Mouse (Mus musculus) Patski (cell line): ENCODE measurements around the gene Lrrc49. TPM values are rescaled to one million over a fixed set of nuclear protein-coding genes. Genes with fewer than 3 reads are reported as not detected.

ENCODE experiments used
- ATAC-seq: fragments of 100-300 bp; one replicate; pipeline ENCODE4 v1.8.0; 2021
- CTCF ChIA-PET: fragments of 350-600 bp; sonication (Branson Sonifier 250); formaldehyde crosslinking; loops from one replicate; lab custom pipeline; 2022; ENCODE audit warnings: inconsistent platforms; lab: Charles Lee
- POLR2A ChIA-PET: fragments of 350-600 bp; sonication (Branson Sonifier 250); formaldehyde crosslinking; loops from one replicate; lab custom pipeline; 2022; ENCODE audit warnings: antibody characterized with exemption, inconsistent platforms; lab: Charles Lee
- DNase-seq: peaks from one replicate; pipeline ENCODE4 v3.0.0-alpha.2; 2011; ENCODE audit warnings: low read depth, low spot score
- H3K27me3 ChIP-seq: fragments of 371-371 bp; one replicate; pipeline ENCODE4 v1.5.1; 2021
- CTCF ChIP-seq: fragments of 100-300 bp; IDR thresholded peaks from one replicate; pipeline ENCODE4 v1.5.1; 2021
- in situ Hi-C: fragments of 300-500 bp; cut with MboI; formaldehyde crosslinking; loops from 3 replicates; pipeline ENCODE4 v1.11.1; 2018; ENCODE audit warnings: low pct_unique_long_range_greater_than_20kb, mixed read lengths
- polyA plus RNA-seq: library from polyadenylated mRNA; unstranded; gene quantifications from one replicate; pipeline ENCODE4 v1.2.3, GENCODE M21; 2021

Lrrc49 gene
- polyA plus RNA-seq, 1 experiment from 2014 or later: 22.7 TPM

- no peaks in the 10 kb centered on the region for H3K27me3 ChIP-seq
- ChIA-PET CTCF (interaction anchor here (1.1 to 3.1 kb wide), 2 partner anchors 11 to 246 kb away, joined by 3 to 10 read pairs; no protein-coding TSS in a partner anchor), POLR2A (no interaction called here)
- in situ Hi-C loops: no loop called here
- DNase-seq (no peak), ATAC-seq (no peak)
- no peak for TF ChIP-seq CTCF
Measured at GRCm38 (mm10) chr9:60521143-60521542, 166.8 kb downstream of the Lrrc49 start.

- in situ Hi-C loops: no loop called here
- ATAC-seq (no peak), DNase-seq (no peak)
- H3K27me3 ChIP-seq: no peaks in the 10 kb centered on the region
- ChIA-PET POLR2A (no interaction called here), CTCF (interaction anchor here (0.7 to 1.0 kb wide), 2 partner anchors 68 to 99 kb away, joined by 3 read pairs; no protein-coding TSS in a partner anchor)
- no peak for TF ChIP-seq CTCF
Measured at GRCm38 (mm10) chr9:60519601-60520000, 168.4 kb downstream of the Lrrc49 start.

Other genes with a start within 250 kb of the Lrrc49 start
- gene Thsd4, start 166.1 kb downstream of the Lrrc49 start, polyA plus RNA-seq: 1.8 TPM
- gene Larp6, start 24.8 kb upstream of the Lrrc49 start, polyA plus RNA-seq: not detected
- 16.3 TPM for gene Uaca, start 106.4 kb upstream of the Lrrc49 start, polyA plus RNA-seq